Mouse (Mus musculus): ENCODE results near the gene Lpgat1.

Lpgat1 gene

GRCm38 (mm10) chr1:191808688-191809223 is 91.1 kb downstream of the Lpgat1 start:
- DNase-seq = peak; percentile 90 to 91

GRCm38 (mm10) chr1:191811774-191812173 is 94.1 kb downstream of the Lpgat1 start:
- no peak for DNase-seq

- no peak for DNase-seq
Measured at GRCm38 (mm10) chr1:191812949-191813691, 95.5 kb downstream of the Lpgat1 start.

GRCm38 (mm10) chr1:191814240-191814639 is 96.6 kb downstream of the Lpgat1 start:
- DNase-seq = no peak

- DNase-seq = no peak
Measured at GRCm38 (mm10) chr1:191814935-191815334, 97.3 kb downstream of the Lpgat1 start.

- DNase-seq = peak; percentile 26 to 44
Measured at GRCm38 (mm10) chr1:191816596-191816995, 99.0 kb downstream of the Lpgat1 start.

- DNase-seq = peak; percentile 87 to 89
Measured at GRCm38 (mm10) chr1:191817418-191818144, 99.9 kb downstream of the Lpgat1 start.

- no peak for DNase-seq
Measured at GRCm38 (mm10) chr1:191818145-191818631, 100.6 kb downstream of the Lpgat1 start.

GRCm38 (mm10) chr1:191819026-191819425 is 101.4 kb downstream of the Lpgat1 start:
- no peak for DNase-seq

- DNase-seq = no peak
Measured at GRCm38 (mm10) chr1:191820951-191821325, 103.3 kb downstream of the Lpgat1 start.

- DNase-seq = peak; percentile 93 to 96
Measured at GRCm38 (mm10) chr1:191821326-191822091, 103.9 kb downstream of the Lpgat1 start, which contains the start of gene Nek2. TSS of gene Nek2 (plus strand) at chr1:191821444.

GRCm38 (mm10) chr1:191829124-191829523 is 111.5 kb downstream of the Lpgat1 start:
- no peak for DNase-seq

- DNase-seq = no peak
Measured at GRCm38 (mm10) chr1:191833396-191833795, 115.8 kb downstream of the Lpgat1 start.

All from cerebellum, adult 18-20 months (tissue).